Mouse (Mus musculus) CH12.LX (cell line): ENCODE measurements at regions not wholly inside any gene's neighbourhood (a gene's known extent, or its start where the extent isn't known, plus 50 kb on each side); places are given as distances from the start of the nearest gene placed in this dataset.

Experiments
- DNase-seq: peaks from one replicate; pipeline ENCODE4 v3.0.0-alpha.2; 2013; ENCODE audit errors: extremely low read depth
- H3K27ac ChIP-seq: 2 replicates; pipeline ENCODE4 v1.5.1; 2012; ENCODE audit warnings: low read depth, mild to moderate bottlenecking, control low read depth, moderate library complexity; ENCODE audit not compliant: insufficient read depth
- H3K27me3 ChIP-seq: replicated peaks from 2 replicates; pipeline ENCODE3; 2012; ENCODE audit warnings: inconsistent platforms
- H3K36me3 ChIP-seq, 2 experiments: replicated peaks in 1 of 2; 2 replicates each; pipeline versions ENCODE3 to v1.6.1; 2012; ENCODE audit warnings: inconsistent platforms in 1 of 2, low read length in 1 of 2, mild to moderate bottlenecking in 1 of 2, mixed read lengths in 1 of 2, moderate library complexity in 1 of 2; ENCODE audit not compliant: control insufficient read depth in 1 of 2, insufficient read depth in 1 of 2
- H3K4me1 ChIP-seq, 2 experiments: 2 replicates each; pipeline ENCODE4 v1.6.1; 2012; ENCODE audit warnings: inconsistent platforms in 1 of 2, moderate library complexity in 1 of 2; ENCODE audit not compliant: insufficient read depth in 2 of 2, control insufficient read depth in 1 of 2
- H3K4me2 ChIP-seq: 2 replicates; pipeline ENCODE4 v1.6.1; 2012; ENCODE audit warnings: low read depth, mild to moderate bottlenecking, control low read depth; ENCODE audit not compliant: poor library complexity, insufficient read depth, severe bottlenecking
- H3K4me3 ChIP-seq, 3 experiments: fragments of 150-350 bp in 1 of 3; sonication (generic) in 1 of 3; replicated peaks in 1 of 3; 2 replicates each; pipeline versions ENCODE3 to v1.5.1; 2011 to 2012; ENCODE audit warnings: low read depth in 2 of 3, low read length in 2 of 3, mild to moderate bottlenecking in 2 of 3, moderate library complexity in 2 of 3, control low read depth in 1 of 3, improper control_type of control experiment in 1 of 3, inconsistent platforms in 1 of 3, mixed read lengths in 1 of 3; ENCODE audit not compliant: poor library complexity in 1 of 3
- H3K79me2 ChIP-seq: replicated peaks from 2 replicates; pipeline ENCODE4 v1.6.1; 2012; ENCODE audit warnings: mild to moderate bottlenecking, moderate library complexity; ENCODE audit not compliant: control insufficient read depth, poor library complexity, insufficient read depth, severe bottlenecking; ENCODE audit errors: extremely low read depth
- H3K9ac ChIP-seq: 2 replicates; pipeline ENCODE4 v1.6.1; 2012; ENCODE audit warnings: low read depth, mild to moderate bottlenecking, control low read depth, moderate library complexity; ENCODE audit not compliant: insufficient read depth
- H3K9me3 ChIP-seq: replicated peaks from 2 replicates; pipeline ENCODE3; 2012; ENCODE audit warnings: low read length, inconsistent platforms, mixed read lengths
- BHLHE40 ChIP-seq: IDR thresholded peaks from 2 replicates; pipeline ENCODE4 v1.6.1; 2011; ENCODE audit warnings: mild to moderate bottlenecking, low read depth, low read length, improper control_type of control experiment
- CTCF ChIP-seq, 2 experiments: IDR thresholded peaks in 1 of 2; conservative IDR thresholded peaks in 1 of 2; 2 replicates each; pipeline ENCODE4 v1.5.1; 2011 to 2012; ENCODE audit warnings: low read depth in 2 of 2, low read length in 2 of 2, improper control_type of control experiment in 1 of 2, inconsistent platforms in 1 of 2, mild to moderate bottlenecking in 1 of 2, moderate library complexity in 1 of 2
- ELF1 ChIP-seq: IDR thresholded peaks from 2 replicates; pipeline ENCODE4 v1.6.1; 2014; ENCODE audit warnings: low read depth, mild to moderate bottlenecking, inconsistent platforms, low read length, improper control_type of control experiment
- EP300 ChIP-seq: IDR thresholded peaks from 2 replicates; pipeline ENCODE4 v1.6.1; 2011; ENCODE audit warnings: low read length, improper control_type of control experiment
- HCFC1 ChIP-seq: IDR thresholded peaks from 2 replicates; pipeline ENCODE4 v1.6.1; 2012; ENCODE audit warnings: low read depth, mild to moderate bottlenecking, inconsistent platforms, low read length, improper control_type of control experiment
- IRF4 ChIP-seq: IDR thresholded peaks from 2 replicates; pipeline ENCODE4 v1.6.1; 2014; ENCODE audit warnings: low read depth, mild to moderate bottlenecking, inconsistent platforms, low read length, improper control_type of control experiment
- JUN ChIP-seq: IDR thresholded peaks from 2 replicates; pipeline ENCODE4 v1.6.1; 2011; ENCODE audit warnings: low read depth, mild to moderate bottlenecking, low read length, improper control_type of control experiment, moderate library complexity; ENCODE audit not compliant: insufficient read depth
- KAT2A ChIP-seq: IDR thresholded peaks from 2 replicates; pipeline ENCODE4 v1.6.1; 2012; ENCODE audit warnings: low read length, improper control_type of control experiment, inconsistent platforms; ENCODE audit not compliant: insufficient replicate concordance
- MEF2A ChIP-seq: IDR thresholded peaks from 2 replicates; pipeline ENCODE4 v1.6.1; 2014; ENCODE audit warnings: low read depth, mild to moderate bottlenecking, inconsistent platforms, low read length, improper control_type of control experiment, borderline replicate concordance
- MXI1 ChIP-seq: IDR thresholded peaks from 2 replicates; pipeline ENCODE4 v1.6.1; 2011; ENCODE audit warnings: mild to moderate bottlenecking, low read depth, low read length, improper control_type of control experiment
- NELFE ChIP-seq: IDR thresholded peaks from 2 replicates; pipeline ENCODE4 v1.6.1; 2011; ENCODE audit warnings: low read depth, low read length, improper control_type of control experiment
- NRF1 ChIP-seq: IDR thresholded peaks from 2 replicates; pipeline ENCODE4 v1.6.1; 2014; ENCODE audit warnings: low read depth, mild to moderate bottlenecking, inconsistent platforms, low read length, improper control_type of control experiment, moderate library complexity
- RAD21 ChIP-seq: IDR thresholded peaks from 2 replicates; pipeline ENCODE4 v1.6.1; 2011; ENCODE audit warnings: low read depth, mild to moderate bottlenecking, low read length, improper control_type of control experiment, moderate library complexity
- SIN3A ChIP-seq: IDR thresholded peaks from 2 replicates; pipeline ENCODE4 v1.6.1; 2012; ENCODE audit warnings: low read length, improper control_type of control experiment, inconsistent platforms
- SMC3 ChIP-seq: IDR thresholded peaks from 2 replicates; pipeline ENCODE4 v1.6.1; 2011; ENCODE audit warnings: low read depth, low read length, improper control_type of control experiment
- TBP ChIP-seq: conservative IDR thresholded peaks from 2 replicates; pipeline ENCODE4 v1.6.1; 2011; ENCODE audit warnings: low read depth, low read length, improper control_type of control experiment
- TCF12 ChIP-seq: IDR thresholded peaks from 2 replicates; pipeline ENCODE4 v1.6.1; 2014; ENCODE audit warnings: low read depth, mild to moderate bottlenecking, inconsistent platforms, low read length, improper control_type of control experiment
- ZC3H11A ChIP-seq: IDR thresholded peaks from 2 replicates; pipeline ENCODE4 v1.6.1; 2012; ENCODE audit warnings: low read depth, mild to moderate bottlenecking, inconsistent platforms, low read length, improper control_type of control experiment
- dilution Hi-C: fragments of 300-500 bp; cut with MboI; formaldehyde crosslinking; loops from 2 replicates; pipeline ENCODE4 v1.14.3; 2020; ENCODE audit warnings: low sequenced_read_pairs; ENCODE audit not compliant: extremely low pct_unique_long_range_greater_than_20kb, extremely low pct_ligation_motif_present
- in situ Hi-C: fragments of 300-500 bp; cut with MboI; formaldehyde crosslinking; loops from 3 replicates; pipeline ENCODE4 v1.14.3; 2019; ENCODE audit warnings: low sequenced_read_pairs, low pct_ligation_motif_present, low pct_unique_long_range_greater_than_20kb, mixed read lengths

GRCm38 (mm10) chr7:39896918-39897317 lies 379.4 kb downstream of the Zfp619 start:
- Histone ChIP-seq H3K9me3 (no peaks in the 10 kb centered on the region), H3K27ac (no peak overlapping the region), H3K36me3 (no peaks in the 10 kb centered on the region), H3K79me2 (no peaks in the 10 kb centered on the region), H3K9ac (no peak overlapping the region), H3K27me3 (no peaks in the 10 kb centered on the region), H3K4me3 (no peak overlapping the region), H3K4me2 (no peak overlapping the region), H3K4me1 (no peaks in the 10 kb centered on the region)
- DNase-seq = no peak
- dilution Hi-C loops (no loop called here), in situ Hi-C loops (no loop called here)
- TF ChIP-seq SIN3A (no peak), JUN (no peak), SMC3 (no peak), ELF1 (no peak), NELFE (no peak), NRF1 (no peak), TBP (no peak)

- H3K9me3 ChIP-seq = no peaks in the 10 kb centered on the region
- no peak overlapping the region for H3K4me2 ChIP-seq
- TF ChIP-seq RAD21 = peak; percentile 17
- TF ChIP-seq IRF4 = no peak
- no peak for TF ChIP-seq MXI1
- TF ChIP-seq KAT2A = no peak
- peak; percentile 12; the same call in 1 of the 2 replicates for TF ChIP-seq SMC3
- TF ChIP-seq EP300 = no peak
- TF ChIP-seq TCF12 = no peak
- TF ChIP-seq MEF2A = no peak
- no peak for TF ChIP-seq BHLHE40
- peak in 1 of 2 experiments; percentile 24; a peak in 1 of 4 replicates for TF ChIP-seq CTCF (conservative IDR thresholded peaks at IDR 0.05 in 1 of 2, IDR thresholded peaks at IDR 0.05 in 1 of 2; ENCODE audit: low read depth in 2 of 2, low read length in 2 of 2)
- no peak for TF ChIP-seq HCFC1
- TF ChIP-seq TBP = no peak
- TF ChIP-seq ZC3H11A = no peak
- H3K9ac ChIP-seq = no peak overlapping the region
- no peaks in the 10 kb centered on the region for H3K27me3 ChIP-seq
- dilution Hi-C loops (no loop called here), in situ Hi-C loops (no loop called here)
- no peaks in the 10 kb centered on the region for H3K36me3 ChIP-seq
- no peaks in the 10 kb centered on the region for H3K4me1 ChIP-seq
- no peak overlapping the region for H3K27ac ChIP-seq
- no peak for DNase-seq
- H3K4me3 ChIP-seq = no peak overlapping the region
- no peaks in the 10 kb centered on the region for H3K79me2 ChIP-seq
These were observed 380.7 kb downstream of the Zfp619 start for GRCm38 (mm10) chr7:39898268-39898667.
